Mouse (Mus musculus): Measurements from ENCODE around the gene Piga. TPM values are rescaled to one million over a fixed set of nuclear protein-coding genes. Genes with fewer than 3 reads are reported as not detected.
A peak's percentile ranks its signal among the peaks of the same experiment; 100 is the strongest.

The Piga gene
- total RNA-seq (2022), result 1 to 10 TPM; 5.7 to 8.8 (median 7.3) TPM

DNA sequence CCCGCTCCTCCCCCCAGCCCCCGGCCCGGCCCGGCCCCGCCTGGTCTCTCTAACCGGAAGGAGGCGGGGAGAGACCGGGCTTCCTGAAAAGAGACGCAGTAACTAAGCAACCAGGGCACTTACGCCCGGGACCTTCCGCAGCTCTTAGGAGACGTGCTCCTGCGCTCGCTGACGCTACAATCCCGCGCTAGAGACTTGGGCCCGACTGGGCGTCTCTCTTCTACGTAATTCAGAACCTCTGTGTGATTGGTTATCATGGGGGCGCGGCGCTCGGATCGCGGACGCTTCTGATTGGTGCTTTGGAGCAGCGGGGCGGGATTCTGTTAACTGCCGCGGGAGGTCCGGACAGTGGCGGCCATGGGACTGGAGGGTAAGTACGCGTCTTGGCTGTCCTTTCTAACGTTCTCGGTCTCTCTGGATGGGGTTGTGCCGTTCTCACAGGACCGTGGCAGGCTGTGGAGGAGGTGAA is at the start of gene Piga:
Piga (plus strand) TSS at position 317 of the 469 bp plus-strand sequence.
- DNase-seq (ENCODE audit: low spot score in 2 of 2), result peak; percentile 94 to 97

DNA sequence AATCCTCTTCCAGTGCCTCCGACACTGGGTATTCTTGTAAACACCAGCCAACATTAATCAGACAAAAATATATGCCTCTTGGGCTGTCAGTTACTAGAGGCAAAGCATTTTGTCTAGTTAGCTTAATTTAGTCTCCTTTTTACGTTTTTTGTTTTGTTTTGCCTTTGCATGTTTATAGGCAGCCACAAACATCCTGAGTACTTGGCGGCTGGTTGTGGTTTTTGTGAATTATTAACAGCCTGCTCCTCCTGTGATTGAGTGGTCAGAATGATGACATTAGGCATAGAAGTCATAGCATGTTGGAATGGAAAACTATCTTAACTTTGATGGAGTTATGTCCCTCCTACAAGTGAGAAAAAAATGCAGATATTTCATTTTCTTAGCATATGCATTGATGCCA is 49.0 kb upstream of the Piga start:
- DNase-seq (ENCODE audit: low spot score in 2 of 2), result no peak

DNA sequence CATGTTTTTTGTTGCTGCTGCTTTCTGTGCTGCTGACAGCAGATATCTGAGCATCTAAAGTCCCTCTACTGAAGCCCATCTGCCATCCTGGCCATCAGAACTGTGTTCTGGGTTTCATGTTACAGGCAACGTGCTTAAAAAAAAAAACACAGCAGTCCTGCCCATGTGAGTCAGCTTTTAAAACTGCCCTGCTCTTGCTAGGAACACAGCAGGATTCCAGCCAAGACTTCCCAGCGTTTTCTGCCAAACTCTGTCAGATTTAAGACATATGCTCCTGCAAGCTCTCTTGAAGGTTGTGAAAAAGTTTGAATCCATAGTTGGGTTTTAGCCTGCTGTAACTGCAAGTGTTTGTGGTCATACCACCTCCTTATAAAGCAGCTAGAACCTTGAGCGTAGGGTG is 46.5 kb upstream of the Piga start, which contains the start of gene Vegfd:
Vegfd (plus strand) TSS at position 298 of the 400 bp plus-strand sequence.
- DNase-seq (ENCODE audit: low spot score in 2 of 2), result peak; percentile 8 to 29

DNA sequence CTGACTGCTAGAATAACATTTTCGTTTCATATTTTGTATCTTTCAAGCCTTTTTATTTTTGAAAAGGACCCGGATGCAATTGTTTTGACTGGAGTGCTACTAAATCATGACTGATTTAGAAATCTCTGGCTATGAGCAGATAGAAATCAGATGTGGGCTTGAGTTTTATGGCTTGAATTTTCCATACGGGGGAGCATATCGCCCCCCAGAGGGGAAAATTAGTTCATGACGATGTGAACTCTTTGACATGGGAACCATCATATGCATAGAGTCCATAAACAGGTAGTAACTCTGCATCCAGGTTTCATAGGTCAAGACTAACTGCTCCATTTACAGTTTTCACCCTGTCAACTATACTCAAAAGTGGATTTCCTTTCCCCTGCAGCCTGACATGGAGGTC is 45.0 kb upstream of the Piga start:
- no peak for DNase-seq (ENCODE audit: low spot score in 2 of 2)

DNA sequence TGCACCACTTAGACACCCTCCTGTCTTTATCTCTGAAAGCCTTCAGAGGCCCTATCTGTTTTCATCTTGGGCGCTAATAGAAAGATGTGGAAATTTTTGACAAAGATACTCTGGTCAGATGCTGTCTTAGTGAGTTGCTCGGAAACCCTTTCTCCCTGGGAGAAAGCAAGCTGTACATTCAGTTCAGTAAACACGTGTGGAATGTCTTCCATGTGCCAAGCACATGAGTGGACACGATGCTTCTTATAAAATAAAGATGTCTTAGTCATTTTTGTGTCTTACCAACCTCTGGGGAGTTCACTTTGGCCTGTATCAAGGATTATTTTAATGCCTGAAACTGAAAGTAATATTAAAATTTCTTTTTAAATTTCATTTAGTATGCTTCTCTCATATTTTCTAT is 39.9 kb upstream of the Piga start:
- DNase-seq (ENCODE audit: low spot score in 2 of 2), result no peak

DNA sequence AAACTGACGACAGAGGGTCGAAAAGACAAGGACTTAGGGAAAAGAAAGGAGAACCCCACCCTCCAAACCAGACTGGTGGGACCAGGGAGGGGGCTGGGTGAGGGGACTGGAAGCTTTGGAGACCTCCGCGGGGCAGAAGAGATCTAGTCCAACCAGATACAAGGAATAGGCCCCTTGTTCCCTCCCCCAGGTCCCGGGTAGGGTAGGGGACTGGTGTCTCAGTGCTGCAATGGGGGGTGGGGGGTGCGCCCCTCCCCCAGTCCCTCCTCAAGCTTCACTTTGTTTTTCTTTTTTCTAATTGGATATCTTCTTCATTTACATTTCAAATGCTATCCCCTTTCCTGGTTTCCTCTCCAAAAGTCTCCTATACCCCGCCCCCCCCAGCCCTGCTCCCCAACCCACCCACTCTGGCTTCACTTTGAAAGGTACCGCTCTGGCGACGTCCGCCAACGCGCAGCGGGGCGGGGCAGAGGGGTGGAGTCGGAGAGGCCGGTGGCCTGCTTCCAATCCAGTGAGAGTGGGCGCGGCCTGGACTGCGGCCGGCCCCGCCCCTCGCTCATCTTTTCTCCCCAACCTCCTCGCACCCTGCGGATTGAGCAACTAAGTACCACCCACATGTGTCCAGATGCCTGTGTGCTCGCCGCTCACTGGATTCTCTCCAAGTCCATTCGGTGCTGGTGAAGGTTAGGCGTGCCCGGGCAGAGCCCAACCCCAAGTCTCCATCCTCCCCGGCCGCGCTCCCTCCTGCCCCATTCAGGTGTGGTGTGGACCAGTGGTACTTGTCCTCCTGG is 37.8 kb upstream of the Piga start:
- DNase-seq (ENCODE audit: low spot score in 2 of 2), result peak; percentile 44 to 56

DNA sequence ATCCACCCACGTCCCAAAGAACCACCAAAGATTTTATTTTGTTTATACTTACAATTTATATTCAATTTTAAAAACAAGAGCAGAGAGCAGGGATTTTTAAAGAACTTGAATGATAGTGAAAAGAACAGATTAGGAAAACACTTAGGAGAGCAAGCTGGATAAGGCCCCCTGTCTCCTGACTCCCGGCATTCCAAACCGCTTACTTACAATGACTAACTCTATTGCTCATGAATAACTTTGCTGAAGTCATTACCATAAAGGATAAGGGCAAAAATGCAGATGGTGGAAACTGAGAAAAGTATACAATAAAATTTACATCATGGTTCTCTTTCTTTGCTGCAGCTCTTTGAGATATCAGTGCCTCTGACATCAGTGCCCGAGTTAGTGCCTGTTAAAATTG is 25.5 kb upstream of the Piga start:
- DNase-seq (ENCODE audit: low spot score in 2 of 2), result no peak

DNA sequence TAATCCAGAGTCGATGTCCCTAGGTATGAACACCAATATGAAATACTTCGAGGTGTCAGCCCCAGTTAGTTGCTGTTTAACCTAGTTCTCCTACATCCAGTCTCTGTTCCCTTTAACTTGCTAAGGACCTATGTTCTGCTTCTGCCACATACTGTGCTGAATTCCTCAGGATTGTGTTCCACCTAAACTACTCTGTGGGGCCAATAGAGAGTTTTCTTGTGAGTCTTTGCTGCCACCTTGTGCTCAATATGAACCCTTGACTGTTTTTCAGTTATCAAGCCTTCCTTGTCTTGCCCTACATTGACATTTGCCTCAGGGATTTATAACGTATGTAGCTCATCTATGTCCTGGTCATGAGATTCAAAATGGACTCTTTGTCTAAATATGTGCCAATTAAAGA is 21.1 kb upstream of the Piga start:
- DNase-seq (ENCODE audit: low spot score in 2 of 2), result peak in 1 of 2 experiments; percentile 12

DNA sequence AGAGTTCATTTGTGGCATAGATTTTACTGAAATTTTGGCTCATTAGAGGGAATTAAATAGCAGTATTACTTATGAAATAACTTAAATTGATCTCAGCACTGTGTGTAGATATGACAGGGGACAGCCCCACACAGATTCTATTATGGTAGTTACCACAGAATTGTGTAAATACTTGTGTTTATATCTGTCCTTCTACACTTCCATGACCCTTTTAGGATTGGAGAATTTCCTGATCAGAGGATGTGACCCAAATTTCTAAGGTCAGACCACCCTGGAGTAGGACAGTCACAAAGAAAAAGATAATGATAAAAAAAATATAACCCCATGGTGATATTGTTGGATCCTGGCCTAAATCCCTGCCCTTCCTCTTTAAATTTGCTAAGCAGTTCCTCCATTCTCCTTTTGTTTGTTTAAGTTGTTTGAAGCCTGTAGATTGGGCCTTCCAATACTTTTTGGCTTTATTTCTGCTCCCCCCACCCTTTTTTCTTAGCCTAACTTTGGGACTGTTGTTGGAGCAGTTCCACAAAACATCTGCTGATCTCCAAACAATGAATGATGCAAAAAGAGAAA is 14.4 kb upstream of the Piga start:
- DNase-seq (ENCODE audit: low spot score in 2 of 2), result no peak

DNA sequence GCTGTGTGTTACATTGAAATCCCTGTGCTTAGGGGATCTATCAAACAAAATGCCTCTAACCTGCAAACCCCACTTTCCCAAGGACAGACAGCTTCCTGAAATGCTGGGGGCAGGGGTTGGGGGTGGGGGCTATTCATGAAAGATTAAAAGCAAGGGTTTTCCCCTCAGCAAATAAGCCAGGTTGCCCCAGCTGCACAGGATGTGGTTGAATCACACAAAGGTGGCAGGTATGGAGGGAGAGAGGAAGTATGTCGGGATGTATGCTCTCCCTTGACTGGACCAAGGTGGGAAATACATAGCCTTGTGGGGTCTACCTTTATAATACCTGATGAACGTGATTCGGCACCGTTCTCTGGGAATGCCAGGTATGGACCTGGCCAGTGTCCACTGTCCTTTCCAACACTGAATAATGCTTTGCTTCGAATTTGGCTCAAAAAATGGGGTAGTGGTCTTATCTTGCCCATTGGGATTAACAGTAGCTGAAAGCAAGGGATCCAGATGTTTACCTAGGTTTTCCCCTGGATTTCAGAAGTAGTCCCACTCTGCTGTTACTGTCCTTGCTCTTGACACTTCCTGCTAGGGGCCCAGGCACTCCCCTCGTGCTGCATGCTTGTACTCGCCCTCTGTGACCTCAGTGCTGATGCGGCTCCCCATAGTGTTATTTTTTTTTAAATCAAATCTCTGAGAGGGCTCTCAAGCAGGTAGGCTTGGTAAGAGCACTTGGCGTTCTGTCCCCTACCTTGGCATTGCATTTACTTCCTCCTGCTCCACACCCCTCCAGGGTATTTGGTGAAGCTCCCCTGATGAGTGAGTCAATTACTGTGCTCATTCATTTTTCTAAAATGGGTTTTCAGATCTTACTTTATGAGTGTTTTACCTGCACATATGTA is 13.2 kb upstream of the Piga start:
- DNase-seq (ENCODE audit: low spot score in 2 of 2), result no peak

DNA sequence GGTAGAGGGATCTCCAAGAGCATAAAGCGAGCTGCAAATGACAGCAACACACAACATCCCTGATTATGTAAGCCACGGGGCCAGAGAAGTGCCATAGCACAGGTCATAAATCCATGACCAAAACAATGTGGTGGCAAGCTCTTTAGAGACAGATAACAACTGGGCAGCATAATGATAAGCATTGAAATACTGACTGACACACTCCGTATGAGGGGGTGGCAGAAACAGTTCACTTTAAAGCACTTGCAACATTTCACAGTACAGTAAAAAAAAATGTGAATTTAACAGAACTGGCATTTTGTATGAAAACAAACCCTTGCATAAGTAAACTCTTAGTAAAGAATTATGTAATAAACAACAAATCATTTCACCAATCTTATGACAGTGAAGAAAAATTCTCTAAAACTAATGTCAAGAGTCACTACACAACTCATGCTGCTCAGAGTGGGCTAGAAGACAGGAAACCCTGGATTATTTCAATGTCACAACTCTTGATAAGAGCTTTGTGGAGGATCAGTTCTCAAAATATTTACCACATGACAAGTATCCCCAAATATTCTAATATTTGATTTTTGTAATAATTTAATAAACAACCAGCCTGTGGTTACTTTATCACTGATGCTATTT is 11.2 kb upstream of the Piga start:
- DNase-seq (ENCODE audit: low spot score in 2 of 2), result no peak

DNA sequence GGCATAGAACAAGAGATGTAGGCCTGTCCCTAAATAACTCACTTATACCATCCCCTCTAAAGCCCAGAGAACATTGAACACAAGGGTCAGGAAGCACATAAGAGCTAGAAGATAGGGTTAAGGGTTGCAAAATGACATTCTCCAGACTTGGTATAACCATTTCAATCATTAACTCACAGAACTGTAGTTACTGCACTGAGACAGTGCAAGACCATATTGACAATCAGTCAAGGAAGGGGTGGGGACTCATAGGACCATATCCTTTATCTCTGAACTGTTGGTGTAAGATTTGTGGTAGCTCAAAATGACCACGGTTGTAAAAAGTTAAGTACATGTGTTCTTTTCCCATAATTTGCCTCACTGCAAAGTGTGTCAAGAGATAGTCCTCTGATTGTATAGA is 9.0 kb upstream of the Piga start:
- no peak for DNase-seq (ENCODE audit: low spot score in 2 of 2)

DNA sequence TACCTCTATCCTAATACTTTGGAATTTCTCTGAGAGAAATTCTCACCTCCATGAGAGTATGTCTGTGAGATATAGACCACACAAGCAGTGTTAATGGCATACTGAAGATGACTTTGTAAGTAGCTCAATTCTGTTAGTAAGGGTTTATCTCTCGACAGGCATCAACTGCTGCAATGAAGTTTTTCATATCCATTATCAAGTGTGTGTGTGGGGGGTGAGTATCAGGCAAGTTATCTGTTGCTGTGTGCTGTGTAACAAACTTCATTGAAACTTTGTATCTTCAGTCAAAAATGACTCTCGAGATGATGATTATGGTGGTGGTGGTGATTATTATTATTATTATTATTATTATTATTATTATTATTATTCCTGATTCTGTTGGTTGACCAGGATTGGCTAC is 2.8 kb upstream of the Piga start:
- DNase-seq (ENCODE audit: low spot score in 2 of 2), result no peak

DNA sequence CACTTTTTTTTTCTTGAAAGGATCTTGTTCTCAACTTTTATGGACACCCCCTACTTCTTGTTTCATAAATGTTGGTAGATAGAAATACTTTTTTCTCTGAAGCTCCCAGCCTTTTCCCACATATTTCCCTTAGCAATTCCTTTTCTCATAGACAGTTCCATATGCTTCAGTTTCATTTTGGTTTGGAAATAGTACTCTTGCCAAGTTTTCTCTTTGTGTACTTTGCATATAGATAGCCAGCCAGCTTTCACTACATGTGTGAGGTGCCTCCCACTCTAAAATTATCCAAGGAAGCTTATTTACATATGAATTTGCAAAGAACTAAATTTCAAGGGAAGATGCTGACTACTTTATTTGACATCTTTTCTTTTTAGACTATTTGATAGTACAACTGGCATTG is 1.6 kb upstream of the Piga start:
- DNase-seq (ENCODE audit: low spot score in 2 of 2), result no peak

DNA sequence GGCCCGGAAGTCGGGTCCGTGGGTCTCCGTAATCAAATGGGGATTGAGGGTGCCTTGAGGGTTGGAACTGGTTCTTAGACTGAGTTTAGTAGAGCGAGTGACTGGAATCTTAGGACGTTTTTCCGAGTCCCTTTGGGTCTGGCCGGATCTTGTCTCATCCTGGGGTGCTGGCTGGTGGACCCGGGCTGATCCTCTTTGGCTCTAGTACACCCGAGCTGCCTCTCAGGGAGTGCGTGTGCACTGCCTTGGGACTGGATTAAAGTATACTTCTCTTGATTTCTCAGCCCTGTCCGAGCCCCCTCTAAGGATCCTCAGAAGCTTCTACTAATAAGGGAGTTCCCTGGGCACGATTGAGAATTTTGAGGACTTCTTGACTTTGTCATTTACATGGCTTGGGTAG is 368 bp downstream of the Piga start:
- DNase-seq (ENCODE audit: low spot score in 2 of 2), result no peak

DNA sequence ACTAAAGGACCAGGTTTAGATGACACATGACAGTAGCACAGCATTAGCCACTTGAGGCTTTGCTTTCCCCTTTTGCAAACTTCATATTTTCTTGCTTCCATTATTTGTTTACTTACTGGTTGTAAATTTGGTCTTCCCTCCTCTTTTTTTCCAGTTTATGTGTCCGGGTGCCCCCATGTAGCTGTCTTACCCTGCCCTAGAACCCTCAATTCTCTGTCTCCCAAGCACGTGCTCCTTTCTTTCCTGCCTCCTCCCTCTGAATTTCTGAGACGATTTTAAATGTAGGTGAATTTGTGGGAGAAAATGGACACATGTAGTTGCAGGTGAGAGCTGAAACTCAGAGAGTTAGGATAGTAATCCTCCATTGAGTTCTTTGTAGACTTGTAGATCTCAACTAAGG is 931 bp downstream of the Piga start:
- DNase-seq (ENCODE audit: low spot score in 2 of 2), result no peak

DNA sequence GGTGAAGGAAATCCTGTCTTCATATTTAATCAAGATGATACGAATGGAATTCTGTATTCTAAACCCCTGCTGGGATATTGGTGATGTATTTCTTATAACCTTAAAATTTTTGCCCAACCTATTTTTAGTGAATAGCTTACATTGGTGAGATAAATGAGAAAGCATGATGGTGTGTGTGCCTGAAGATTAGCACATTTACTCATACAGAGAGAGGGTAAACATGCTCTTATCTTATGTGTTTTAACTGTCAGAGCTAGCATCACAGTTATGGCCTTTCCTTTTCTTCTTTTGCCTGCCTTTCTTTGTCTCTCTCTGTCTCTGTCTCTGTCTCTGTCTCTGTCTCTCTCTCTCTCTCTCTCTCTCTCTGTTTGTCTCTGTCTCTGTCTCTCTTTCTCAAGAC is 5.2 kb downstream of the Piga start:
- no peak for DNase-seq (ENCODE audit: low spot score in 2 of 2)

DNA sequence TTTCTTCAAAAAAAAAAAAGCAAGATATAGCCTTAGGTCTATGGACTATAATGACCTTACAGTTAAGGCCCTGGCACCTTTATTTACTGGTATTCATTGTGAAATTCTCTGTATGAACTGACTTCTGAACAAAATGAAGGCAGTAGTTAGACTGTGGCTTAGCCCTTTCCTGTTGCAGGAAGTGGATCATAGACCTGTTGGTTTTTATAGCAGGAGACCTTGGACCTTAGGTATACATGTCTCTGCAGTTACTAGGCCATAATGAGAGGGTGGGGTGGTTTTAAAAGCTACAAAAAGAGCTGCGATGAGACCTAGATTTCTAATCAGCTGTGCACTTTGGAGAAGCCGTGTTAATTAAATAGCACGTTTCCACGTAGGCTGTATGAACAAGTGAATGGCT is 7.7 kb downstream of the Piga start:
- DNase-seq (ENCODE audit: low spot score in 2 of 2), result no peak

DNA sequence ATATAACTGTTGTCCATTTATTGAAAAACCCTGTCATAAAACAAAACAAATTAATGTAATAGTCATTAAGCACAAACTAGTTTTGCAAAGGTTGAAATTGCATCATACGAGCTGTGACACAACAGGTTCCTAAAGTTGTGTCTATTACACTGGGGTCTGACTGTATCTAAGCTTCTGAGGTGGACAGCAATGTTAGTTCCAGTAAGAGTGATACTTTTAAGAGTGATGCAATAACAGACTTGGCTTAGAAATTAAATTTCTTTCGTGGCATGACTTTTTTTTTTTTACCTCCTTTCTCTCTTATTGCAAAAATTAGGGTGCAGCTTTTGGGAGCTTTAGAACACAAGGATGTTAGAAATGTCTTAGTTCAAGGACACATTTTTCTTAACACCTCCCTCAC is 8.6 kb downstream of the Piga start:
- DNase-seq (ENCODE audit: low spot score in 2 of 2), result no peak

DNA sequence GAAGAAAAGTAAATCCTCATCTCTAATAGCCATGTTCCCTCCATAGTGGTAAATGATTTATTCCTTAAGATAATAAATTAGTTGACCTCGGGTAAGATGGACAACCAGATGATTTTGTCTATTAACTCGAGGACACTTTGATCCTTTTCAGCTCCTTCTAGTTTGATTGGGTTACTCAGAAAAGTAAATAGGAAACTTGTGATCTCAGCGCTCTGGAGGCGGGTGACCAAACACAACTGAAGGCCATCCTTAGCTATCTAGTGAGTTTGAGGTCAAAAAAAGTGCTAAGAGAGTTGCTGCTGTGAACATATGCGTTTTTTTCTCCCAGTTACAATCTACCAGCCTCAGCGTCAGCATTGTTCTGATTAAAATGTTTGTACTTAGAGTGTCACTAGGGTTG is 11.0 kb downstream of the Piga start:
- DNase-seq (ENCODE audit: low spot score in 2 of 2), result no peak

DNA sequence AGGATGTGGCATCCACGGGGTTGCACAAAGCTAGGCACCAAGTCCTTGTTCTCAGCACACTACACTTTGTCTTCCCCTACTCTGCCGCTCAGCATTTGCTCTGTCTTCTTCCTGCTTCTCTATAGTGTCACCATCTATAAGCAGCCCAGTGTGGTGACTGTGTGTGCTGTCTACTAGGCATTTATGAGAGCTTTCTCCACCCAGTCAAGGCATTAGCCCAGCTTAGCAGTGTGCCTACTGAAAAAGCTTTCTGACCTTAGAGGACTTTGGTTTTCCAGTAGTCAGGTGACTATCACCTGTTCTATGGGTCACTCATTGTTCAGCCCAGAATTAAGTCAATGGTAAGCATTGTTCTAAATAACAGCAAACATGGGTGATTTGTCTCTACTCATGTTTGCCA is 11.5 kb downstream of the Piga start:
- no peak for DNase-seq (ENCODE audit: low spot score in 2 of 2)

DNA sequence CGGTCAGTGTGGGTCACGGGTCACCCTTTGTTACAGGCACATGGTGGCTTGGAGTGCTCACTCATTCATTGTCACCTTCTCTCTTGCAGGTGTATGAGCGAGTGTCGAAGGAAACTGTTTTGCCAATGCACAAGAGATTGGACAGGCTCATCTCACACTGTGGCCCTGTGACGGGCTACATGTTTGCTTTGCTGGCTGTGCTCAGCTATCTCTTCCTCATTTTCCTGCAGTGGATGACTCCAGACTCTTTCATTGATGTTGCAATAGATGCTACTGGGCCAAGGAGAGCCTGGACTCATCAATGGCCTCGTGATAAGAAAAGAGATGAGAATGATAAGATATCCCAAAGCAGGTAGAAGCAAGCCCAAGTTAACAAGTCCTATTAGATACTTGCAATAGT is 12.0 kb downstream of the Piga start:
- DNase-seq (ENCODE audit: low spot score in 2 of 2), result no peak
